Mouse (Mus musculus) hindbrain, embryonic 16.5 days (tissue): ENCODE measurements around the gene Zfr. TPM values are rescaled to one million over a fixed set of nuclear protein-coding genes. Genes with fewer than 3 reads are reported as not detected.

Source experiments
- ATAC-seq: fragments of 200-750 bp; cut with Nextera tagmentation; 2 replicates; pipeline ENCODE4 v1.8.0; 2017; ENCODE audit warnings: moderate TSS enrichment, moderate library complexity
- H3K27ac ChIP-seq: fragments of 300-500 bp; sonication (generic); 2 replicates; pipeline ENCODE4 v1.5.1; 2014; ENCODE audit warnings: low read depth, mild to moderate bottlenecking, control low read depth, low read length, moderate library complexity
- H3K27me3 ChIP-seq: fragments of 300-500 bp; sonication (generic); replicated peaks from 2 replicates; pipeline ENCODE4 v1.6.1; 2014; ENCODE audit warnings: low read length; ENCODE audit not compliant: control insufficient read depth, insufficient read depth
- H3K36me3 ChIP-seq: fragments of 300-500 bp; sonication (generic); 2 replicates; pipeline ENCODE4 v1.6.1; 2014; ENCODE audit warnings: mild to moderate bottlenecking, low read length, moderate library complexity, mixed read lengths; ENCODE audit not compliant: control insufficient read depth, insufficient read depth
- H3K4me1 ChIP-seq: fragments of 300-500 bp; sonication (generic); 2 replicates; pipeline ENCODE4 v1.6.1; 2014; ENCODE audit warnings: low read depth, low read length; ENCODE audit not compliant: control insufficient read depth, insufficient read depth
- H3K4me2 ChIP-seq: fragments of 300-500 bp; sonication (generic); 2 replicates; pipeline ENCODE4 v1.6.1; 2014; ENCODE audit warnings: mild to moderate bottlenecking, low read length, control low read depth, moderate library complexity
- H3K4me3 ChIP-seq: fragments of 300-500 bp; sonication (generic); 2 replicates; pipeline ENCODE4 v1.5.1; 2014; ENCODE audit warnings: mild to moderate bottlenecking, low read length, control low read depth, moderate library complexity
- H3K9ac ChIP-seq: fragments of 300-500 bp; sonication (generic); 2 replicates; pipeline ENCODE4 v1.6.1; 2014; ENCODE audit warnings: low read depth, mild to moderate bottlenecking, control low read depth, low read length, moderate library complexity
- H3K9me3 ChIP-seq: fragments of 300-500 bp; sonication (generic); 2 replicates; pipeline ENCODE4 v1.6.1; 2014; ENCODE audit warnings: mild to moderate bottlenecking, low read length, moderate library complexity; ENCODE audit not compliant: control insufficient read depth
- WGBS: fragments of 180-500 bp; shearing (Covaris S2); extraction: QIAGEN DNeasy Blood & Tissue Kit; methylation state at CpG from one replicate; pipeline ENCODE4 v1.1.7; 2014; 5-methylcytosine and 5-hydroxymethylcytosine counted together
- polyA plus RNA-seq: library from polyadenylated mRNA; unstranded; fragments of >200 nt; fragmentation: Nextera tagmentation; extraction: Ambion mirVana; gene quantifications from 2 replicates; pipeline ENCODE4 v1.2.1, GENCODE M21; 2015

Gene Zfr
- polyA plus RNA-seq, 1 experiment from 2014 or later = 168 TPM

DNA sequence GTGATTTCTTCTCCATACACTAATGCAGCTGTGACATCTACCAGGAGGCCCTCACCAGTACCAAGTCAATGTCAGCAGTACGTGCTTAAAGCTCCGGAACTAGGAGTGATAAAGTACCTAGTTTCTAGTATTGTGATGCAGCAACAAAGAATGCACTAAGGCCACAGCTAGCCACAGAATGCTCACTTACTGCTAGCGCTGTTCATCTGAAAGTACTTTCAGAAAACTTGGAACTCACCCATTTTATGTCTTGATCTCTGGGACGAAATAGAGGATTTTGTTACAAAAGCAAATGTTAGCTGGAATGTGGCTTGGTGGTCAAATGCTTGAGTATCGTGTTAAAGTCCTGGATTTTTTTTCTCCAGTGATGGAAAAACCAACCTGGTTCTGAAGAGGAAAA is 30.0 kb upstream of the Zfr start:
- WGBS = 86% methylated on average over 5 of the region's 5 CpGs
- ATAC-seq = no peak

DNA sequence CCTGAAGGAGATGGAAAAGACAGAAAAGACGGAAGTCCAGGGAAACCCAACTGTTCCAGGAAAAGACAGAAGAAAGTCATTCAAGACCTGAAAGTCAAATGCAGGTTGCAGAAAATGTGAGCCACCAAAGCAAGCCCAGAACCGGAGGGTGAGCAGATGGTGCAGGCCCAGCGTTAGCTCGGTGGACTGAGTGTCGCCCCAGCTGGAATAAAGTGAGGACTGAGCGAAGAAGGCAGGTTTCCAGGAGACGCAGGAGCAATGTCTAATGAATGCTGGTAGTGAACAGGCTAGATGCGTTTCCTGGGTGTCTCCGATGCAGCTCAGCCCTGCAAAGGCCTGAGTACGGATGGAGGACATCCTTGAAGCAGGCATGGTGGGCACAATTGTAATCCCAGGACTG is 29.5 kb upstream of the Zfr start:
- Histone ChIP-seq H3K36me3 (no peaks in the 10 kb centered on the region), H3K27ac (no peak overlapping the region), H3K9me3 (no peaks in the 10 kb centered on the region), H3K27me3 (no peaks in the 10 kb centered on the region), H3K4me2 (no peak overlapping the region), H3K4me1 (peaks cover 5% of the 10 kb centered on the region), H3K9ac (no peak overlapping the region), H3K4me3 (no peak overlapping the region)
- ATAC-seq = no peak
- WGBS = 64% methylated on average over 10 of the region's 10 CpGs

More for the DNA sequence above, 30.0 kb upstream of the Zfr start:
- no peaks in the 10 kb centered on the region for H3K36me3 ChIP-seq
- 0 out of 2 replicates have a peak, but pooled peaks cover under 1% of the 10 kb centered on the region for H3K4me1 ChIP-seq
- no peak overlapping the region for H3K4me3 ChIP-seq
- no peak overlapping the region for H3K9ac ChIP-seq
- H3K4me2 ChIP-seq = no peak overlapping the region
- H3K27ac ChIP-seq = no peak overlapping the region
- H3K9me3 ChIP-seq = no peaks in the 10 kb centered on the region
- no peaks in the 10 kb centered on the region for H3K27me3 ChIP-seq

DNA sequence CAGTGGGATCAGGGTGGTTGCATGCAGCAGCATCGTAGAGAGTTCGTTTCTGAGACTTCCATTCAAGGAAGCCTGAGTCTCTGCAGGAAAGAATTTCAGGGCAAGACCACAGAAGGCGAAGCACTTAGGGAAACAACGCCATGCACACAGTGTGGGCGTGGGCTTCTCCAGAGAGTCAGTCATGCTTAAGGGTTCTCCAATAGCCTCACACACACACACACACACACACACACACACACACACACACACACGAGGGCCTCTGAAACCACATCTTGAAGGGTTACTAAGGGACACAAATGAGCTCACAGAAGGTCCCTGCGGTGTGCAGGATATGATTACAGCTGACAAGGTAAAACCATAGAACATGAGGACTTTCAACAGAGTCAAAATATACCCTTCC is 27.5 kb upstream of the Zfr start:
- H3K9me3 ChIP-seq = no peaks in the 10 kb centered on the region
- H3K4me3 ChIP-seq = no peak overlapping the region
- H3K36me3 ChIP-seq = no peaks in the 10 kb centered on the region
- no peak overlapping the region for H3K9ac ChIP-seq
- no peaks in the 10 kb centered on the region for H3K27me3 ChIP-seq
- no peak for ATAC-seq
- peaks cover 13% of the 10 kb centered on the region for H3K4me1 ChIP-seq
- no peak overlapping the region for H3K4me2 ChIP-seq
- H3K27ac ChIP-seq = no peak overlapping the region
- 65% methylated on average over 7 of the region's 7 CpGs for WGBS

DNA sequence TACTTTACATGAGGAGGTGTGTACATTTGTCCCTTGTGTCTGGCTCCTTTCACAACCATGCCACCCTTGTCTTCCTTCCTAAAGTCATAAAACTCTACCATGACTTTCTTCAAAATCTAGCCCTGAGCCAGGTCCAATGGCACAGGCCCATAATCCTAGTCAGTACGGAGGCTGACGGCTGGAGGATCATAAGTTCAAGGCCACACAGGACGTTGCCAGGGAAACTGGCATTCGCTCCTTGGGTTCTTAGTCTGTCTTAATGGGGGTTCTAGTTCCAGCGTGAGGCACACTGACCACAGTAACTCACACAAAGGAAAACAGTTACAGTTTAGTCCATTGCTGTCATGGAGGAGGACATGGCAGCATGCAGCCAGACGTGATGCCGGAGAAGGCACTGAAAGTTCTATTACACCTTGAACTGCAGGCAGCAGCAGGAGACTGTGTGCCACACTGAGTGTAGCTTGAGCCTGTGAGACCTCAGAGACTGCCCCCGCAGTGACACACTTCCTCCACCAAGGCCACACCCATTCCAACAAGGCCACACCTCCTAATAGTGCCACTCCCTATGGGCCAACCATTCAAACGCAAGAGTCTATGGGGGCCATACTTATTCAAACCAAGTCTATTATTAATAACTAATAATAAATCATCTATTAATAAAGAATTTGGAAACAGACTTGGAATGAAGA is 26.5 kb upstream of the Zfr start:
- H3K9ac ChIP-seq = no peak overlapping the region
- 87% methylated on average over 9 of the region's 9 CpGs for WGBS
- no peak overlapping the region for H3K4me3 ChIP-seq
- no peaks in the 10 kb centered on the region for H3K9me3 ChIP-seq
- no peaks in the 10 kb centered on the region for H3K27me3 ChIP-seq
- no peaks in the 10 kb centered on the region for H3K36me3 ChIP-seq
- ATAC-seq = no peak
- no peak overlapping the region for H3K4me2 ChIP-seq
- peaks cover 13% of the 10 kb centered on the region for H3K4me1 ChIP-seq
- H3K27ac ChIP-seq = no peak overlapping the region

DNA sequence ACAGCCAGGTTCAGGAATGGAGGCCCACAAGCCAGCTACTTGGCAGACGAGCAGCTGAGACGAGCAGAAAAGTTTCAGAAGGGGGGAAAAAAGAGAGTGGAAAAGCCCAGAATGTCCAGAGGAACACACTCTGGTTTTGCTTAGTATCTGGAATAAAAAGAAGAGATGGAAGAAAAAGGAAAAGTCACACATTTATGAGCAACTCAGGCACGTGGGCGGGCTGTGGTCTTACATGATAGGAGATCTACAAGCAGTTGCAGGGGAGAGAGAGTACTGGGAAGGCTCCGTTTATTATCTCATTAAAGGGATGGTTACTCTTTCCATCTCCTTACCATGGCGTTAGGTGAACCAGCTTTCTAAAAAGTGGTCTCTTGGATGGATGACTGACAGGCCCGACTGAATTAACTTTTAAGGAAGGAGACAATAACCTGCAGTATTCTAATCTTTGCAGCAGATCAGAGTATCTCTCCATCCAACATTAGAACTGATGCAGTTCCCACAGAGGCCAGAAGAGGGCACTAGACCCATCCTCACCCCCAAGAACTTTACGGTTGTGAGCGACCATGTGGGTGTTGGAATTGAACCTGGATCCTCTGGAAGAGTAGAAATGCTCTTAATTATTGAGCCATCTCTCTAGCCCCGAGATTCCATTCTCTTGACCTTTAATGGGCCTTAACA is 25.7 kb upstream of the Zfr start:
- no peak for ATAC-seq
- WGBS = 67% methylated on average over 10 of the region's 10 CpGs

DNA sequence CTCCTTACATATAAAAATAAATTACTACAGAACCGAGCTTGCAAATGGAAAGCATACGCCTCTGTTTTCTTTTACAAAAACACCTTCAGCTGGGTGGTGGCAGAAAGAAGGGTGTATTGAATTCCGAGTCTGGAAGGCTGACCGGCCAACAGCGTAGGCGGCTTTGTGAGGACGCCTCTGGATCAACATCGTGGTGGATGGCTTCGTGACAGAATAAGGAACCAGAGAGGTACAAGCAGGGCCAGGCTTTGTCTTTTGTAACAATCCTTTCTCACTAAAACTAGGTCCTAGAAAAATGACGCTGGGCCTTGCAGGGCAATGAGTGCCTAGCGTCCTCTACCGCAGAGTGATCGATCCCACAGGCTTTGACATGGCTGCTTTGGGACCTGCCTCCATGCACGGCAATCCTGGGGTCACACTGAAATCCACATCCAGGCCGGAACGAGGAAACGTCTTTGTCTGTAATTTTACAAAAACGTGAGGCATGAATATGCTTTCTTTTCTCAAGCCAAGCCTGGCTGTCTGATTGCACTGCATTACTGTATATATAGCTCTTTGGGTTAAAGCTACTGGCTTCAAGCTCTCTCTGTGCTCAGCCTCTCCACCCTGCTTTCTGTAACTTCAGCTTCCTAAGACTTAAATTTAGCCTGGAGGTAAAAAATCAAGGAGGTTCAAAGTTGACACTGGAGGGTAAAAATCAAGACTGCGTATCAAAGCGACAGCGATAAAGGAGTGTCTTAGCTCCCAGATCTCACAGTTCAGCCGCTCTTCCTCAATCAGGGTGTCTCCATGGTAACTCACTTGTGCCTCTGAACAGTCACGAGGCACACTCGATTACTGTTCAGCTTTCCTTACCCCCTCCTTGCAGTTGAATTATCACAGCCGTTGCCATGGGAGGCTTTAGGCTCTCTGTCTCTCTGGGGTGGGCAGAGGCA is 24.3 kb upstream of the Zfr start:
- WGBS = 33% methylated on average over 25 of the region's 25 CpGs

More for the DNA sequence above, 25.7 kb upstream of the Zfr start:
- no peaks in the 10 kb centered on the region for H3K27me3 ChIP-seq
- no peaks in the 10 kb centered on the region for H3K36me3 ChIP-seq
- H3K4me3 ChIP-seq = no peak overlapping the region
- no peak overlapping the region for H3K27ac ChIP-seq
- H3K9me3 ChIP-seq = no peaks in the 10 kb centered on the region
- peaks cover 13% of the 10 kb centered on the region for H3K4me1 ChIP-seq
- H3K9ac ChIP-seq = no peak overlapping the region
- no peak overlapping the region for H3K4me2 ChIP-seq

DNA sequence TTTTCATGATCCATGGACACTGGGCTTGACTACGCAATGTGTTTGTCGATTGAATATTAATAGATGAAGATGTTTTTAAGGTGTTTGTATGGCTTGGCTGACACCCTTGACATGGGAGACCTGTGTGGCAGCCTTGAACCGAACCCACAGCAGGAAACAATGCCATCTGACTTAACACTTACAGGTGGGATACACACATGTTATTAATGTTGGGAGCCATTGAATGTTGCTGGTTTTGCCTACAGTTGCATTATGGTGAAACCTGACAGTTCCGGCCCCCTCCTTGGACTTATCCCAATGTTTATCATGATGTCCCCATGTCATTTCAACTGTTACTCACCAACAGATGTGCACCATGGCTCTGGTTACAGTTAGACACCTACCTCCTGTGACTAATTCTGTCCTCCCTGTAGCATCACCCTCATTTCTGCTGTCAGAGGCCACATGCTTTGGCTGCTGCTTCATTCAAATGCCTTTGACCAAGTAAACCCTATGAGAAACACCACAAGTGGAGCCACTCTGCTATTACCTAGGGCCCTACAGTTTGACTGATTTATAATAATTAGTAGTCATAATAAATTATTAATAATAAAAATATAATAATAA is 23.6 kb upstream of the Zfr start:
- Histone ChIP-seq H3K4me3 (no peak overlapping the region), H3K36me3 (no peaks in the 10 kb centered on the region), H3K9ac (no peak overlapping the region), H3K4me2 (peak overlapping the region; percentile 36; the same call in 1 of the 2 replicates), H3K9me3 (no peaks in the 10 kb centered on the region), H3K27ac (peak overlapping the region; percentile 86), H3K27me3 (no peaks in the 10 kb centered on the region), H3K4me1 (peaks cover 13% of the 10 kb centered on the region)
- 43% methylated on average over 4 of the region's 4 CpGs for WGBS
- ATAC-seq = peak; percentile 19

More for the DNA sequence above, 24.3 kb upstream of the Zfr start:
- Histone ChIP-seq H3K4me2 (peak overlapping the region; percentile 36), H3K4me1 (peaks cover 13% of the 10 kb centered on the region), H3K4me3 (no peak overlapping the region; the same call in 1 of the 2 replicates), H3K27me3 (no peaks in the 10 kb centered on the region), H3K9ac (peak overlapping the region; percentile 50; the same call in 1 of the 2 replicates), H3K36me3 (no peaks in the 10 kb centered on the region), H3K9me3 (no peaks in the 10 kb centered on the region), H3K27ac (peak overlapping the region; percentile 86)
- ATAC-seq = peak; percentile 96

DNA sequence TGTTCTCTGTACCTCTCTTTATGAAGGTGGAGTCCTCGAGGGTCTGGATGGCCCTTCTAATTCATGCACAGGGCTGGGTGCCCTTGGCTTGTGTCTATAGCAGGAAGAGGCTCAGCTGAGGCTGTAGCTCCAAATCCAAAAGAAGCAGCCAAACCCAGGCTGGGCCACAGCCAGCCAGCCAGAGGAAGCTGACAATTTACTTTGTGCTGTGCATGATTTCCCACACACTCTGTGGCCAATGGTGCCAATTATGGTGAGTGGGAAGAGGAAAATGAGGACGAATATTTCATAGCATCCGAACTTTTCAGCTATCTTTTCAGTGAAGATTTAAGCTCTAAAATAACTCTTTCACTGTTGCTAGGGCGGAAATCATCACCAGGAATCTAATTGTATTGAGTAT is 21.2 kb upstream of the Zfr start:
- ATAC-seq = no peak
- Histone ChIP-seq H3K4me1 (peaks cover 13% of the 10 kb centered on the region), H3K27ac (no peak overlapping the region), H3K9ac (no peak overlapping the region), H3K27me3 (no peaks in the 10 kb centered on the region), H3K4me2 (no peak overlapping the region), H3K9me3 (no peaks in the 10 kb centered on the region), H3K4me3 (no peak overlapping the region), H3K36me3 (no peaks in the 10 kb centered on the region)
- 69% methylated on average over 4 of the region's 4 CpGs for WGBS
